Mouse (Mus musculus): ENCODE results near the gene Ypel4.

GRCm38 (mm10) chr2:84762818-84763217, 29.0 kb downstream of the Ypel4 start:
- TF ChIP-seq CTCF (IDR thresholded peaks at IDR 0.05; ENCODE audit: insufficient read depth, low read length) (no peak), POLR2A (IDR thresholded peaks at IDR 0.05; ENCODE audit: borderline replicate concordance, extremely low read depth, low read depth, low read length) (no peak)
